Mouse (Mus musculus): Measurements from ENCODE around the gene Npc2. TPM values are rescaled to one million over a fixed set of nuclear protein-coding genes. Genes with fewer than 3 reads are reported as not detected.
A peak's percentile ranks its signal among the peaks of the same experiment; 100 is the strongest.

Npc2 gene
- polyA plus RNA-seq, 1 experiment from 2014 or later = 49.8 TPM

DNA sequence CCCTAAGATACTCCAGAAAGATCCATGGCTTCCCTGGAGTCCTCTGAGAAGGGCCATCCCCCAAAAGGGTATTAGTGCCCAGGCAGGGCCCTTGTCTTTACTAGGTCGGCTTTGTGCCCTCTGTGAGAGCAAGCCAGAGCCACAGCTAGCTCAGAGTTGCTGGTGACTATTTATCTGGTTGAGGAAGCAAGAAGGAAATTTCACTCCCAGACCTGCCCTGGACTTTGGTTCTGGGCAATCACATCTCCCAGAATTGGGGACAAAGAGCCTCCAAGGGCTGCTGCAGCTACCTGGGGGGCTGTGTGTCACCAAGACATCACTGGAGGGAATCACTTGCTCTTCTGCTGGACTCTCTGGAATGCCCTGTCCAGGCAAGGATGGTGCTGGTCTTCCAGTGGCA lies 33.1 kb upstream of the Npc2 start:
- H3K36me3 ChIP-seq = no peaks in the 10 kb centered on the region
- no peak overlapping the region for H3K4me3 ChIP-seq
- ATAC-seq (replicated peaks; ENCODE audit: insufficient number of reproducible peaks, insufficient read depth, low FRiP score, low read depth) = no peak
- WGBS = 65% methylated on average over 1 of the region's 1 CpGs
- H3K27ac ChIP-seq = no peak overlapping the region; the same call in 1 of the 2 replicates
- no peaks in the 10 kb centered on the region for H3K9me3 ChIP-seq (replicated peaks)
- H3K9ac ChIP-seq = no peak overlapping the region
- H3K4me1 ChIP-seq (replicated peaks) = peaks cover 26% of the 10 kb centered on the region
- peaks cover 97% of the 10 kb centered on the region for H3K27me3 ChIP-seq
- H3K4me2 ChIP-seq = no peak overlapping the region

DNA sequence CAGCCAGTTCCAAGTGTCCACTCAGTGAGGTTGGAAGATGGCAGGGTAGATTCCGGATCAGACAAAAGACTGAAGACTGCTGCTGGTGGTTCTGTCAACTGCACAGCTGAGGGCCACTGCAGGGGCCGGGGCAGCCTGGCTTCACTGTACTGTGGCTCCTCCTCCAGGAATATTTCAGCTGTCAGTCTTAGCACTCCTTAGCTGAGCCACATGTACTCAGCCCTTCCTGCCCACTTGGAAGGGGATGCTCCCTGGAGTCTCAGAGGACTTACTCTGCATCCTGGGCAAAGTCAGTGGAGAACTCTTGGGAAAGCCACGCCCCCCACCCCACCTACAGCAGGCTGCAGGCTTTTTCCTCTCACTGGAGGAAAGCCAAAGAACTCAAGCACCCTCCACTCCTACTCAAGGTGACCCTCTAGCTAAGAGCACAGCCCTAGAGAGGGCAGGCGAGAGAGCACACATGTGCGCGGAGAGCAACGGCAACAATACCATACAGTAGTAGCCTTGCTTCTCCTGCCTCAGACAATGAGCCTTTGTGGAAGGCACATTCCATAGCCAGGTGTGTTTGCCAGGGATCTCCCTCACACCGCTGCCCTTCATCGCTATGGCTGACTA lies 32.4 kb upstream of the Npc2 start:
- Histone ChIP-seq H3K4me3 (no peak overlapping the region), H3K9ac (no peak overlapping the region), H3K27ac (no peak overlapping the region; the same call in 1 of the 2 replicates), H3K36me3 (no peaks in the 10 kb centered on the region), H3K4me1 (replicated peaks) (peaks cover 31% of the 10 kb centered on the region), H3K4me2 (no peak overlapping the region), H3K9me3 (replicated peaks) (no peaks in the 10 kb centered on the region), H3K27me3 (peaks cover 96% of the 10 kb centered on the region)
- WGBS = 40% methylated on average over 9 of the region's 9 CpGs
- peak; percentile 61 for ATAC-seq (replicated peaks; ENCODE audit: insufficient number of reproducible peaks, insufficient read depth, low FRiP score, low read depth)

DNA sequence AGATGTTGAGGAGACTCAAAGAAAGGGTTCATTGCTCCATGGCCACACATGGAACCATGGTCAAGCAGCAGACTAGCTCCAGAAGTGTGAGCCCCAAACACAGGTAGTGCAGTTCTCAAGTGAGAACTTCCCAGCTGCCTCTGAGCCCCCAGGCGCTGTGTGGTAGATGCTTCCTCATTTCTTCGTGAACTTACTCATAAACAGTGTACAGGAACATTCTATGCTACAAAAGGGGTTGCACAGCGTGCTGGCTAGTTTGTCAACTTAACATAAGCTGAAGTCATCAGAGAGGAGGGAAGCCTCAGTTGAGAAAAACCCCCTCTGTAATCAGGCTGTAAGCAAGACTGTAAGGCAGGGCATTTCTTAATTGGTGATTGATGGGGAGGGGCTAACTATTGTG lies 29.7 kb upstream of the Npc2 start:
- 84% methylated on average over 3 of the region's 3 CpGs for WGBS
- Histone ChIP-seq H3K27me3 (peaks cover 95% of the 10 kb centered on the region), H3K9me3 (replicated peaks) (no peaks in the 10 kb centered on the region), H3K9ac (no peak overlapping the region), H3K4me3 (no peak overlapping the region), H3K36me3 (no peaks in the 10 kb centered on the region), H3K4me2 (no peak overlapping the region), H3K27ac (no peak overlapping the region), H3K4me1 (replicated peaks) (peaks cover 31% of the 10 kb centered on the region)
- ATAC-seq (replicated peaks; ENCODE audit: insufficient number of reproducible peaks, insufficient read depth, low FRiP score, low read depth) = no peak

DNA sequence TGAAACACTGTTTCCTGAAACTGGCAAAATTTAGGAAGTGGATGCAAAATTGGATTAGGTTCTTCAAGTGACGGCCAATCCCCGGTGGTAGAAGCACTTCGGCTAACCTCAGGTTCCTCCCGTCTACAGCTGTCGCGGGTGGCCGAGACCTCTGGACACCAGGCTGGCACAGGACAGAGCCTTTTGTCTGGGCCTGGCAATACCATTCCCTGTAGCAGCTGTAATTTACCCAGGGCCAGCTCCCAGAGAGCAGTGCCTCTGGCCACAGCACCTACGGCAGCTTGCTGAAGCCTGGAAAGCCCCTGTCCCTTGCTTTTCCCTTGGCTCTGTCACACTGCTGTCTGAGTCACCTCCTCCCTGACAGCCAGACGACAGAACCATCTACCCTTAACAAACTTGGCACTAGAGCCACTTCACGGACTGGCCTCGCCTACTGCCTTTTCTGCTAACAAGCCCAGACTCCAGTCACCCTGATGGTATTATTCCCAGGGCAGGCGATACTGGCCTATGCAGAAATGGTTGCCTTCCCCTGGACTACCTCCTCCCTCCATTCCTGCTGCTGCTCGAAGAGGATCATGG lies 28.7 kb upstream of the Npc2 start:
- Histone ChIP-seq H3K4me2 (no peak overlapping the region), H3K4me1 (replicated peaks) (peaks cover 30% of the 10 kb centered on the region), H3K4me3 (no peak overlapping the region), H3K36me3 (no peaks in the 10 kb centered on the region), H3K27me3 (peaks cover 95% of the 10 kb centered on the region), H3K9me3 (replicated peaks) (no peaks in the 10 kb centered on the region), H3K9ac (no peak overlapping the region), H3K27ac (no peak overlapping the region)
- WGBS = 65% methylated on average over 13 of the region's 13 CpGs
- ATAC-seq (replicated peaks; ENCODE audit: insufficient number of reproducible peaks, insufficient read depth, low FRiP score, low read depth) = no peak

DNA sequence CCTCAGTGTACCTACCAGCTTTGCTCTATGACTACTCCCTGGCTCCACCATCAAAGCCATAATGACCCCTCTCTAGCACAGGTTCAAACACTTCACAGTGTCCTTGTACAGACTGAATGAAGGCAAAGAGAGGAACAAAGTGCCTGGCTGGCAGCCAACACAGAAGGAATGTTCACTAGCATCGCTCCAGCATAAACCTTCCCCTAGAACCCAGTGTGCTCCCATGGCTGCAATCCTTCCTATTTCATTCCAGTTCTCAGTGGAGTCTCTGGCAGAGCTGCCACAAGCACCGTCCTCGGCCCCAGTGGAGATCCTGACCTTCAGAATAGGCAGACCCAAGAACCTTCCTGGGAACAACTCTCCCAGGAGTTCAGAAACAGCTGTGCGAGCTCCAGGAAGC lies 27.5 kb upstream of the Npc2 start:
- ATAC-seq (replicated peaks; ENCODE audit: insufficient number of reproducible peaks, insufficient read depth, low FRiP score, low read depth) = peak; percentile 54; the same call in 1 of the 2 replicates
- Histone ChIP-seq H3K9ac (no peak overlapping the region), H3K4me2 (no peak overlapping the region), H3K36me3 (no peaks in the 10 kb centered on the region), H3K9me3 (replicated peaks) (no peaks in the 10 kb centered on the region), H3K4me1 (replicated peaks) (peaks cover 22% of the 10 kb centered on the region), H3K27me3 (peaks cover 95% of the 10 kb centered on the region), H3K27ac (no peak overlapping the region), H3K4me3 (no peak overlapping the region)
- 28% methylated on average over 4 of the region's 4 CpGs for WGBS

DNA sequence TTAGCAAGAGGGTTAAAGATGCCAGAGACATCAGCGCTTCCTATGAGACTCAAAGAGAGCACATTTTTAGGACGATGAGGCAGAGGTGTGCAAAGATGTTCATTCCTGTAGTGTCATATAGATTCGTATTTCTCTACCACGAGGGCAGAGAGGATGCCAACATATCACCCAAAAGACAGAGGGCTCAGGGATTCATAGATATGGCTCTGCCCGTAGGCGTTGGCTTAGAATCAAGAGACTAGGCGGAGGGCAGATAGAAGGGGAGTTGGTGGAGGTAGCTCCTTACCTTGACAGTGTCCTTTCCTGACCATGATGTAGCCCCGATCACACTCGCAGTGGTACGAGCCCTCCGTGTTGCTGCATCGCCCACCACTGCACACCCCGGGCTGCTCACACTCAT lies 26.1 kb upstream of the Npc2 start:
- H3K36me3 ChIP-seq = no peaks in the 10 kb centered on the region
- H3K27me3 ChIP-seq = peaks cover 95% of the 10 kb centered on the region
- no peaks in the 10 kb centered on the region for H3K9me3 ChIP-seq (replicated peaks)
- H3K4me1 ChIP-seq (replicated peaks) = peaks cover 16% of the 10 kb centered on the region
- no peak for ATAC-seq (replicated peaks; ENCODE audit: insufficient number of reproducible peaks, insufficient read depth, low FRiP score, low read depth)
- H3K27ac ChIP-seq = no peak overlapping the region
- H3K4me3 ChIP-seq = no peak overlapping the region
- no peak overlapping the region for H3K9ac ChIP-seq
- 86% methylated on average over 13 of the region's 13 CpGs for WGBS
- no peak overlapping the region for H3K4me2 ChIP-seq

DNA sequence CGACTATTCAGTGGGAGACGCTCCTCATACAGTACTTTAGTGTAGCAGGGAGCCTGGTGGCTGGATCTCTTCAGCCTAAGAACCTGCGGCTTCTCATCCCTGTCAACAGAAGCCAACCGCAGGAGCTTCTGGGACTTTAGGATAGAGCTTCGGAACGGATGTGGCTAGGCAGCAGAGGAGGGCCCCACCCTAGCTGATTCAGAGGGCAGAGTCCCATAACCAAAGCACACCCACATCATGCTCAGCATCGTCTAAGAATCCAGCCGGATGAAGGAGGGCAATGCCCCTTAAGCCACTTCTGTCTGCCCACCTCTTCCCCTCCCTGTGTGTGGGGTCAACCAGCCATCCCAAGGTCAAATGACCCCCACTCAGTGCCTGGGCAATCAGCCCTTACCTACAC lies 21.7 kb upstream of the Npc2 start:
- Histone ChIP-seq H3K27me3 (peaks cover 100% of the 10 kb centered on the region), H3K9ac (no peak overlapping the region), H3K4me1 (replicated peaks) (no peaks in the 10 kb centered on the region), H3K36me3 (no peaks in the 10 kb centered on the region), H3K4me3 (no peak overlapping the region), H3K27ac (no peak overlapping the region), H3K4me2 (no peak overlapping the region), H3K9me3 (replicated peaks) (no peaks in the 10 kb centered on the region)
- WGBS = 71% methylated on average over 8 of the region's 8 CpGs
- ATAC-seq (replicated peaks; ENCODE audit: insufficient number of reproducible peaks, insufficient read depth, low FRiP score, low read depth) = no peak

DNA sequence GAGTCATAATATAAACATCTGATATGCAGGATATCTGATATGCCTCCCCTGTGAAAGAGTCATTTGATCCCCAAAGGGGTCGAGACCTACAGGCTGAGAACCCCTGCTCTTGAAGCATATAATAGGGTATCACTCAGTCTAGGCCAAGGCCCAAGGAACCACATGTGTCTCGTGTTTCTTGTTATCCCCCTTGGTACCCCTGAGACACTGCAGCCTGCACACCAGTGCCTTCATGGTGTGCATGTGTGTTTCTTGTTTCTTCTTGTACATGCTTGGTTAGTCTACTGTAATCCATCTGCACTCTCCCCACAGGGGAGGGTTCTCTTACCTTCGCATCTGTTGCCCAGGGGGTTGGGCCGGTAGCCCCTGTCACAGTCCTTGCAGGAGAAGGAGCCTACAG lies 19.7 kb upstream of the Npc2 start:
- H3K9me3 ChIP-seq (replicated peaks) = no peaks in the 10 kb centered on the region
- H3K9ac ChIP-seq = no peak overlapping the region
- no peak overlapping the region for H3K4me3 ChIP-seq
- H3K36me3 ChIP-seq = no peaks in the 10 kb centered on the region
- H3K4me2 ChIP-seq = no peak overlapping the region
- H3K27me3 ChIP-seq = peaks cover 99% of the 10 kb centered on the region
- no peaks in the 10 kb centered on the region for H3K4me1 ChIP-seq (replicated peaks)
- WGBS = 70% methylated on average over 4 of the region's 4 CpGs
- no peak overlapping the region for H3K27ac ChIP-seq
- no peak for ATAC-seq (replicated peaks; ENCODE audit: insufficient number of reproducible peaks, insufficient read depth, low FRiP score, low read depth)

DNA sequence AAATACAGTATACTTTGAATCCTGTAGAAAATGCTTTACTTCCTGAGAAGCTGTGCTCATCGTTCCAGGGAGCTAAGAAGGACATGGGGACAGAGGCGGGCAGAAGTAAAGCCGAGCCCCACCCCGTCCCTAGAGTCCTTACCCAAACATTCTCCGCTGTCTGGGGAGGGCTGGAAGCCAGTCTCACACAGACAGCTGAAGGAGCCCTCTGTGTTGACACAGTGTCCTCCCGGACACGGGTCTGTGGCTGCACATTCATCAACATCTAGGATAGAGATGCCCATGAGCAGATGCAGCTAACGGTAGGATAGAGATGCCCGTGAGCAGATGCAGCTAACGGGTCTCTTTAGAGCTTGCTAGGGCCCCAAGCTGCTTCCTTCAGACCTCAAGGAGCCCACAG lies 17.9 kb upstream of the Npc2 start:
- no peak for ATAC-seq (replicated peaks; ENCODE audit: insufficient number of reproducible peaks, insufficient read depth, low FRiP score, low read depth)
- H3K27ac ChIP-seq = no peak overlapping the region
- no peak overlapping the region for H3K4me3 ChIP-seq
- H3K9ac ChIP-seq = no peak overlapping the region
- H3K4me1 ChIP-seq (replicated peaks) = no peaks in the 10 kb centered on the region
- H3K36me3 ChIP-seq = no peaks in the 10 kb centered on the region
- 45% methylated on average over 10 of the region's 10 CpGs for WGBS
- no peak overlapping the region for H3K4me2 ChIP-seq
- no peaks in the 10 kb centered on the region for H3K9me3 ChIP-seq (replicated peaks)
- peaks cover 99% of the 10 kb centered on the region for H3K27me3 ChIP-seq

DNA sequence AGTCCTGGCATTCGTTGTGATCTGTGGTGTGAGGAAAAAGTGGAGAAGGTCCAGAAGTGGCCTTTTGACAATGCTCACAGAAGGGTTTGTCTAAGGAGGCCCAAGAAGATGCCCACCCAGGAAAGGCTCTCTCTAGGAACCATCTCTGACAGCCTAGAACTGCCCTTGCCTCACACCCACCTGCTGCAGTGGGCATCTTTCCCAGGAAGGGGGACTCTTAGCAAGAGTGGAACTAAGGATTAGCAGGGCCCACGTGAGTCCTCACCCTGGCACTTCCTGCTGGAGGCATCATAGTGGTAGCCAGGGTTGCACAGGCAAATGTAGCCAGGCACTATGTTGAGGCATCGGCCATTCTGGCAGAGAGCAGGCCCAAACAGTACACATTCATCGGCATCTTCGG lies 13.1 kb upstream of the Npc2 start:
- 67% methylated on average over 5 of the region's 5 CpGs for WGBS

DNA sequence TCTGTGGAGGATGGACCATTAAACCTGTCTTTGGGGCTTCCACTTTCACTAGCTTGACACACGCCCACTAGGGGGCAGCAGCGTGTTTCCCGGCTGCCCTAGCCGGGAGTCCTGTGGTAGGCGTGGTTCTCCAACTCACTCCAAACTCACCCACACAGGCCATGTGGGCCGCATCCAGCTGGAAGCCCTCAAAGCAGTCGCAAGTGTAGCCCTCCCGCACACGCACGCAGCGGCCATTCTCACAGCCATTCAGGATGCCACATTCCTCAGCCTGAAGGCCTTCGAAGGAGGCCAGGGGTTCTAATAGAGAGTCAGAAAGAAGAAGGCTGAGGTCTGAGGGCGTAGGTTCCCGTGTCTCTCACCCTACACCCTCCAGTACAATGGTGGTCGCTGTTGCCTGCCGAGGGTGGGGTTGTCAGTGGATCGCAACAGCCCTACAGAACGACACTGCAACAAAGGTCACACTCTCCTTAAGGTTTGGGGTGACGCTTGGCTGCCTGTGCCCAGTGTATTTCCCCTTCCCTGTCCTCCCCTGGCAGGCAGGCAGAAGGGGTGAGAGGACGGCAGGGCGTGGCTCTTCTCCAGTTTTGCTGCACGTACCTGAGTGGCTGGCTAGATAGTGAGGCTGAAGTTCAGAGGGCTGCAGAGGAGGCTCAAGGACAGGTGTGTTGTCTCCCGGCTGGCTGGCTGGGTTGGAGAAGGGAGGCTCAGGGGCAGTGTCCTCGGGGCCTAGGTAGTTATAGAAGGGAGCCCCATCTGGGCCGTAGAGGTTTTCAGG lies 11.8 kb upstream of the Npc2 start:
- H3K36me3 ChIP-seq = no peaks in the 10 kb centered on the region
- H3K27me3 ChIP-seq = peaks cover 64% of the 10 kb centered on the region
- peak overlapping the region; percentile 47; the same call in 1 of the 2 replicates for H3K4me2 ChIP-seq
- H3K27ac ChIP-seq = no peak overlapping the region
- no peak overlapping the region for H3K4me3 ChIP-seq
- ATAC-seq (replicated peaks; ENCODE audit: insufficient number of reproducible peaks, insufficient read depth, low FRiP score, low read depth) = peak; percentile 71
- peaks cover 9% of the 10 kb centered on the region for H3K4me1 ChIP-seq (replicated peaks)
- WGBS = 29% methylated on average over 25 of the region's 25 CpGs
- H3K9ac ChIP-seq = no peak overlapping the region
- H3K9me3 ChIP-seq (replicated peaks) = no peaks in the 10 kb centered on the region

More for the DNA sequence above, 13.1 kb upstream of the Npc2 start:
- Histone ChIP-seq H3K36me3 (no peaks in the 10 kb centered on the region), H3K4me1 (replicated peaks) (peaks cover 9% of the 10 kb centered on the region), H3K4me3 (no peak overlapping the region), H3K27ac (no peak overlapping the region), H3K27me3 (peaks cover 77% of the 10 kb centered on the region), H3K9me3 (replicated peaks) (no peaks in the 10 kb centered on the region), H3K9ac (no peak overlapping the region), H3K4me2 (no peak overlapping the region)
- ATAC-seq (replicated peaks; ENCODE audit: insufficient number of reproducible peaks, insufficient read depth, low FRiP score, low read depth) = no peak

Data from heart, embryonic 15.5 days (tissue).